Mouse (Mus musculus) liver, embryonic 16.5 days (tissue): Measurements from ENCODE around the gene Thrap3. TPM values are rescaled to one million over a fixed set of nuclear protein-coding genes. Genes with fewer than 3 reads are reported as not detected.

Experiments
- ATAC-seq: fragments of 200-750 bp; cut with Nextera tagmentation; 2 replicates; pipeline ENCODE4 v1.8.0; 2017; ENCODE audit warnings: low read depth, mild to moderate bottlenecking, moderate number of reproducible peaks, moderate library complexity
- H3K27ac ChIP-seq: fragments of 300-500 bp; sonication (generic); 2 replicates; pipeline ENCODE4 v1.5.1; 2014; ENCODE audit warnings: mild to moderate bottlenecking, low read length
- H3K27me3 ChIP-seq: fragments of 300-500 bp; sonication (generic); 2 replicates; pipeline ENCODE4 v1.6.1; 2014; ENCODE audit warnings: low read depth, low read length, mixed read lengths; ENCODE audit not compliant: control insufficient read depth, insufficient read depth
- H3K36me3 ChIP-seq: fragments of 300-500 bp; sonication (generic); 2 replicates; pipeline ENCODE4 v1.6.1; 2014; ENCODE audit warnings: mild to moderate bottlenecking; ENCODE audit not compliant: control insufficient read depth, insufficient read depth
- H3K4me1 ChIP-seq: fragments of 300-500 bp; sonication (generic); 2 replicates; pipeline ENCODE4 v1.6.1; 2014; ENCODE audit warnings: low read depth, low read length, mixed read lengths; ENCODE audit not compliant: control insufficient read depth
- H3K4me2 ChIP-seq: fragments of 300-500 bp; sonication (generic); 2 replicates; pipeline ENCODE4 v1.6.1; 2014; ENCODE audit warnings: low read depth, low read length, mixed read lengths
- H3K4me3 ChIP-seq: fragments of 300-500 bp; sonication (generic); 2 replicates; pipeline ENCODE4 v1.5.1; 2014; ENCODE audit warnings: low read depth, mild to moderate bottlenecking, low read length
- H3K9ac ChIP-seq: fragments of 300-500 bp; sonication (generic); 2 replicates; pipeline ENCODE4 v1.6.1; 2014; ENCODE audit warnings: low read depth, low read length
- H3K9me3 ChIP-seq: fragments of 300-500 bp; sonication (generic); replicated peaks from 2 replicates; pipeline ENCODE4 v1.6.1; 2016; ENCODE audit warnings: low read length; ENCODE audit not compliant: control insufficient read depth
- WGBS: fragments of 180-500 bp; shearing (Covaris S2); extraction: QIAGEN DNeasy Blood & Tissue Kit; methylation state at CpG from one replicate; pipeline ENCODE4 v1.1.7; 2014; ENCODE audit not compliant: insufficient replicate concordance; 5-methylcytosine and 5-hydroxymethylcytosine counted together
- polyA plus RNA-seq: library from polyadenylated mRNA; unstranded; fragments of >200 nt; fragmentation: Nextera tagmentation; extraction: Ambion mirVana; gene quantifications from 2 replicates; pipeline ENCODE4 v1.2.1, GENCODE M21; 2015

The Thrap3 gene
- polyA plus RNA-seq, 1 experiment from 2014 or later = 78.4 TPM

GRCm38 (mm10) chr4:126117116-126117515, 85.4 kb downstream of the Thrap3 start:
- H3K4me3 ChIP-seq = no peak overlapping the region
- no peak overlapping the region for H3K9ac ChIP-seq
- 78% methylated on average over 8 of the region's 8 CpGs for WGBS
- no peak for ATAC-seq
- no peaks in the 10 kb centered on the region for H3K36me3 ChIP-seq
- no peaks in the 10 kb centered on the region for H3K27me3 ChIP-seq
- peaks cover 10% of the 10 kb centered on the region; the same call in 1 of the 2 replicates for H3K4me1 ChIP-seq
- H3K27ac ChIP-seq = no peak overlapping the region
- no peaks in the 10 kb centered on the region for H3K9me3 ChIP-seq
- no peak overlapping the region for H3K4me2 ChIP-seq

DNA sequence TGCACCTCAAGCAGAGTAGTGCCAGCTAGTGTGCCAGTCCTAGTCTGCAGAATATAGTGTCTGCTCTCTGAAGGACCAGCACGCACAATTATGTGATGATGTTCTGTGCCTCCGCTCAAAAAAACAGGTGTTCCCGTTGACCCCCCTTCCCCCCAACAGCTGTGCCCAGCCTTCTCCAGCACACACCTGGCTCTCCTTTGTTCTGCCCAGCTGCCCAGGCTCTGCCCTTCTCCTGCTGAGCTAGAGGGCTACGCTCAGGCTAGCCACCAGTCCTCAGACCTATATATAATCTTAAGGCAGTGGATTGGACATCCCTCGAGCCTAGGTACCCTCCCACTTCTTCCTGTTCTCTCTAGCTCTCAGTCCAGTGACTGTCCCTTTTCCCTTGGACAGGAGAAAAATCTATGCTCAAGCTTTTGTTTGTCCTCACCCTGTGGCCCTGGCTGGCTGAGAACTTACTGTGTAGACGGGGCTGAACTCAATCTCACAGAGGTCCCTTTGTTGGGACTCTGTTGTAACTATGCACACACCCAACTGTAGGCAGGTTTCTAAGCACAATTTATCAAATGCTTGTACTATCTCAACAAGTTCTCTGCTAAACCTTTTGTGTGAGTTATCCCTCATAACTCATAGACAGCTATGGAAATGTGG, 86.6 kb downstream of the Thrap3 start:
- H3K4me2 ChIP-seq = no peak overlapping the region
- 65% methylated on average over 6 of the region's 6 CpGs for WGBS
- no peak overlapping the region for H3K4me3 ChIP-seq
- no peak overlapping the region for H3K9ac ChIP-seq
- no peaks in the 10 kb centered on the region for H3K27me3 ChIP-seq
- peaks cover 14% of the 10 kb centered on the region for H3K4me1 ChIP-seq
- H3K9me3 ChIP-seq = no peaks in the 10 kb centered on the region
- no peak for ATAC-seq
- no peak overlapping the region for H3K27ac ChIP-seq
- H3K36me3 ChIP-seq = no peaks in the 10 kb centered on the region

- no peak overlapping the region for H3K9ac ChIP-seq
- H3K4me2 ChIP-seq = no peak overlapping the region
- H3K27ac ChIP-seq = no peak overlapping the region
- H3K9me3 ChIP-seq = no peaks in the 10 kb centered on the region
- H3K36me3 ChIP-seq = no peaks in the 10 kb centered on the region
- H3K4me1 ChIP-seq = peaks cover 20% of the 10 kb centered on the region
- no peaks in the 10 kb centered on the region for H3K27me3 ChIP-seq
- no peak for ATAC-seq
- 68% methylated on average over 9 of the region's 9 CpGs for WGBS
- no peak overlapping the region for H3K4me3 ChIP-seq
These were observed 87.1 kb downstream of the Thrap3 start for GRCm38 (mm10) chr4:126115411-126115810.

Other genes starting within 250 kb of the Thrap3 start
- gene Csf3r, start 178.2 kb downstream of the Thrap3 start, polyA plus RNA-seq = 4.5 and 5.5 TPM in 2 replicates
- 65.7 and 69.9 TPM in 2 replicates for gene Mrps15, start 155.8 kb downstream of the Thrap3 start, polyA plus RNA-seq
- gene Oscp1, start 144.2 kb downstream of the Thrap3 start, polyA plus RNA-seq = 1.4 TPM in 2 replicates
- gene Lsm10, start 106.1 kb downstream of the Thrap3 start, polyA plus RNA-seq = 23.3 and 25.3 TPM in 2 replicates
- 12.7 and 12.9 TPM in 2 replicates for gene Stk40, start 98.8 kb downstream of the Thrap3 start, polyA plus RNA-seq
- gene Eva1b, start 55.0 kb downstream of the Thrap3 start, polyA plus RNA-seq = 11.6 and 13.0 TPM in 2 replicates
- 1.1 and 1.4 TPM in 2 replicates for gene Sh3d21, start 39.3 kb downstream of the Thrap3 start, polyA plus RNA-seq
- 4.6 and 5.8 TPM in 2 replicates for gene Map7d1, start 53.6 kb upstream of the Thrap3 start, polyA plus RNA-seq
- 29.3 and 32.4 TPM in 2 replicates for gene Trappc3, start 59.6 kb upstream of the Thrap3 start, polyA plus RNA-seq
- 0.57 and 0.71 TPM in 2 replicates for gene Col8a2, start 84.0 kb upstream of the Thrap3 start, polyA plus RNA-seq
- 23.7 and 26.1 TPM in 2 replicates for gene Adprhl2, start 118.9 kb upstream of the Thrap3 start, polyA plus RNA-seq
- gene Tekt2, start 122.9 kb upstream of the Thrap3 start, polyA plus RNA-seq = 0.17 and 0.46 TPM in 2 replicates
- 4.4 and 5.4 TPM in 2 replicates for gene Ago3, start 226.8 kb upstream of the Thrap3 start, polyA plus RNA-seq